Mouse (Mus musculus): Measurements from ENCODE around the gene Pum3. TPM values are rescaled to one million over a fixed set of nuclear protein-coding genes. Genes with fewer than 3 reads are reported as not detected.

The Pum3 gene
- polyA plus RNA-seq (2012; ENCODE audit: low replicate concordance), result 17.4 and 44.5 TPM in 2 replicates

DNA sequence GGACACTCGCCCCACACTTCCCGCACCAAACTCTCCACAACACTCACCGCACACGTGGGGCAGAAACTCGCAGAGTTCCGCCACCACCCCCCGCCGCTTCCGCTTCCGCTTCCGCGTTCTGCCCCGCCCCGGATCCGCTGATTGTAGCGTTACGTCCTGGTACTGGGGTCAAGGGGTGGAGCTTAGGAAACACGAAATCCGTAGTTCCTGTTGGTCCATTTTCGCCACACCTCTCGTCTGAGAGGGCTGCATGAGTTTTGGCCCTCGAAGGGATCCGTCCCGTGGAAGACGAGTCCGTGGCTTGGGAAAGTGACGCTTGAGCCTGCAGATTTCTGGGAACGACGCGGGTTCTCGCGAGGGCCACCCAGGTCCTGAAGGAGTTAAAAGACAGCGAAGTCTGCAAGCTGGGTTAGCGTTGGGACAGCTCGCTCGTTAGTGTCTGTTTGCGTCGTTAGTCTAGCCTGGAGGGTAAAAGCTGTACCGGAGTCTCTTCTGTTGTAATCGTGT is at the start of gene Pum3:
Gene Pum3 (minus strand): TSS at position 81 of the 507 bp plus-strand sequence.

Other genes with a start within 250 kb of the Pum3 start
- gene Vldlr, start 213.3 kb downstream of the Pum3 start, polyA plus RNA-seq (2012; ENCODE audit: low replicate concordance), result not detected in 2 replicates
- gene Kcnv2, start 107.2 kb downstream of the Pum3 start, polyA plus RNA-seq (2012; ENCODE audit: low replicate concordance), result not detected in 2 replicates